Comparison of ENCODE assay signal across 9 mouse cellular contexts in the genomic region with DNA sequence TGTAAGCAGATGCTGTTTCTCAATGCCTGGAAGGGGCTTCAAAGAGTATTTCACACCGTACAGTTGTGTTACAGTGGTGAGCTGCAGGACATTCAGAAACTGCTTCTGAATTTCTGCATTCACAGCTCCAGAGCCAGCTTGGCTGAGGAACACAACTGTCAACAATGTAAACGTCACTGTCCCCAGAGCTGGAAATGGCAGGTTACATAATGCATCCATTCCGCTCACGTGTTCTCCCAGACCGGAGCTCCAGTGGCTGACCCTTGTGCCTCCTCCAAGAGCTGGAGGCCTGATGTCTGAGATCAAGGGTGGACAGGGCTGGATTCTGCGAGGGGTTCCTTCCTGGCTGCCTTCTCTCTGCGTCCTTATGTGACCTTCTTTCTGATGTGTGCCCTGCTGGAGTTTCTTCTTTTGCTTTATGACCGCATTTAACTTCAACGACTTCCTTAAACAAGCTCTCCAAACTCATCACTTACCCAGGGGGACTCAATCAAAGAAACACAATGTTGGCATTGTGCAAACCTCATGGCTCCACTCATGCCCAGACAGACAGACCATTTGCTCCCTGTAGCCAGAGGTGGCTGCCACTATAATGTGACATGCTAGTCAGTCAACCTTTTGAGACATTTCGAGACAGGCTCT. TPM values are rescaled to one million over a fixed set of nuclear protein-coding genes. Genes with fewer than 3 reads are reported as not detected.
A peak's percentile ranks its signal among the peaks of the same experiment; 100 is the strongest.
DNase-seq lines count a peak whose midpoint lies in the region; ATAC-seq lines count a peak whose summit lies in the region.
"Had no signal": no experiment of that assay in that cellular context is flagged by ENCODE, and none has a peak within 500 bp of the region (broad histone marks: within the 10 kb centered on the region; RNA-seq: fewer than 3 reads in every experiment).

No protein-coding gene starts in this region.

- H3K9ac ChIP-seq in heart, embryonic 11.5 days (ENCODE audit: low read depth, low read length) = no peak overlapping the region
- no peak overlapping the region for H3K9ac ChIP-seq in hindbrain, embryonic 11.5 days (ENCODE audit: low read depth, low read length)
- H3K9ac ChIP-seq: stomach, embryonic 15.5 days had no signal

- no peak overlapping the region for H3K4me2 ChIP-seq in heart, embryonic 11.5 days
- H3K4me2 ChIP-seq in hindbrain, embryonic 11.5 days (replicated peaks; ENCODE audit: low read depth, low read length) = no peak overlapping the region
- H3K4me2 ChIP-seq: stomach, embryonic 15.5 days had no signal

- no peaks in the 10 kb centered on the region for H3K36me3 ChIP-seq in heart, embryonic 11.5 days (ENCODE audit: control insufficient read depth, insufficient read depth, low read length)
- no peaks in the 10 kb centered on the region for H3K36me3 ChIP-seq in hindbrain, embryonic 11.5 days (ENCODE audit: control insufficient read depth, insufficient read depth, low read length)
- H3K36me3 ChIP-seq: stomach, embryonic 15.5 days had no signal

- no peaks in the 10 kb centered on the region for H3K27me3 ChIP-seq in heart, embryonic 11.5 days (ENCODE audit: control insufficient read depth, insufficient read depth, low read length)
- no peaks in the 10 kb centered on the region for H3K27me3 ChIP-seq in hindbrain, embryonic 11.5 days (ENCODE audit: control insufficient read depth, insufficient read depth, low read length)
- H3K27me3 ChIP-seq: stomach, embryonic 15.5 days had no signal

- intact Hi-C loops in heart, postnatal 25 days (cut with DNase I) = no loop called here

- 0 out of 2 replicates have a peak, but pooled peaks cover 10% of the 10 kb centered on the region for H3K4me1 ChIP-seq in heart, embryonic 11.5 days (ENCODE audit: control insufficient read depth, insufficient read depth, low read length)
- H3K4me1 ChIP-seq in hindbrain, embryonic 11.5 days (replicated peaks; ENCODE audit: control insufficient read depth, insufficient read depth, low read length) = no peaks in the 10 kb centered on the region

- H3K9me3 ChIP-seq in heart, embryonic 11.5 days (replicated peaks; ENCODE audit: control insufficient read depth, low read length) = no peaks in the 10 kb centered on the region
- H3K9me3 ChIP-seq in hindbrain, embryonic 11.5 days (ENCODE audit: control insufficient read depth, low read length) = no peaks in the 10 kb centered on the region
- H3K9me3 ChIP-seq: stomach, embryonic 15.5 days had no signal

- peak; percentile 99 for DNase-seq in heart, adult 11 months
- peak; percentile 69 for DNase-seq in adrenal gland, postnatal 14 days
- DNase-seq in heart, postnatal 25 days (ENCODE audit: low spot score) = peak; percentile 81
- peak; percentile 94 for DNase-seq in lung, postnatal 25 days (ENCODE audit: low spot score)
- no peak for DNase-seq in cerebellum, postnatal 10 days
- DNase-seq in hindbrain, embryonic 11.5 days (ENCODE audit: low spot score) = no peak
- DNase-seq in cerebellum, adult 18-20 months = no peak

- no peak for ATAC-seq in heart, embryonic 11.5 days (replicated peaks; ENCODE audit: insufficient number of reproducible peaks, low FRiP score, low TSS enrichment)
- ATAC-seq in hindbrain, embryonic 11.5 days (ENCODE audit: low FRiP score) = no peak

- H3K4me3 ChIP-seq in heart, embryonic 11.5 days (ENCODE audit: low read depth, low read length) = no peak overlapping the region
- no peak overlapping the region for H3K4me3 ChIP-seq in hindbrain, embryonic 11.5 days (ENCODE audit: low read depth, low read length)
- H3K4me3 ChIP-seq: stomach, embryonic 15.5 days had no signal

- no peak overlapping the region for H3K27ac ChIP-seq in heart, embryonic 11.5 days (ENCODE audit: low read depth, low read length)
- H3K27ac ChIP-seq in hindbrain, embryonic 11.5 days (ENCODE audit: low read depth, low read length) = no peak overlapping the region
- H3K27ac ChIP-seq: stomach, embryonic 15.5 days had no signal

- 60% methylated on average over 10 of the region's 10 CpGs for WGBS in heart, embryonic 11.5 days (ENCODE audit: insufficient replicate concordance)
- 70% methylated on average over 10 of the region's 10 CpGs for WGBS in hindbrain, embryonic 11.5 days

RNA-seq across cellular contexts. Expression of a gene that starts 18.2 kb away (rescaled TPM):
- polyA plus RNA-seq in heart, embryonic 11.5 days (2014; fragmentation: Nextera tagmentation; extraction: Ambion mirVana) = 7.4 and 9.4 TPM in 2 replicates
- 30.6 and 36.6 TPM in 2 replicates for total RNA-seq in adrenal gland, postnatal 14 days (2021)
- 10 to 100 TPM; 22.5 to 30.5 TPM for total RNA-seq in heart, postnatal 25 days (2021)
- polyA plus RNA-seq in hindbrain, embryonic 11.5 days (2014; fragmentation: Nextera tagmentation; extraction: Ambion mirVana) = 22.0 and 23.6 TPM in 2 replicates

RNA-seq across cellular contexts. Expression of a gene that starts 54.4 kb away (rescaled TPM):
- 25.5 and 32.5 TPM in 2 replicates for polyA plus RNA-seq in heart, embryonic 11.5 days (2014; fragmentation: Nextera tagmentation; extraction: Ambion mirVana)
- 32.1 and 36.3 TPM in 2 replicates for total RNA-seq in adrenal gland, postnatal 14 days (2021)
- 10 to 100 TPM; 82.3 to 89.7 TPM for total RNA-seq in heart, postnatal 25 days (2021)
- polyA plus RNA-seq in hindbrain, embryonic 11.5 days (2014; fragmentation: Nextera tagmentation; extraction: Ambion mirVana) = 17.9 and 19.3 TPM in 2 replicates

Comparison
In these comparisons a context has a peak if more than half of its experiments do, and no peak if none do; other contexts are left out.
1. DNase-seq: peak in heart, adult 11 months (single experiment), adrenal gland, postnatal 14 days (single experiment), heart, postnatal 25 days (single experiment) and lung, postnatal 25 days (single experiment); none in cerebellum, postnatal 10 days (0 of 2), hindbrain, embryonic 11.5 days (single experiment) and cerebellum, adult 18-20 months (0 of 2).